Mouse (Mus musculus) ES-E14 (cell line): Measurements from ENCODE around the gene Nrg4.

Experiments used
- CHD2 ChIP-seq: IDR thresholded peaks from 2 replicates; pipeline ENCODE4 v1.6.1; 2014; ENCODE audit warnings: mild to moderate bottlenecking, low read depth, low read length, inconsistent platforms
- ZC3H11A ChIP-seq: IDR thresholded peaks from 2 replicates; pipeline ENCODE4 v1.6.1; 2012; ENCODE audit warnings: low read depth, mild to moderate bottlenecking, inconsistent platforms, low read length, borderline replicate concordance
- ZNF384 ChIP-seq: IDR thresholded peaks from 2 replicates; pipeline ENCODE4 v1.6.1; 2012; ENCODE audit warnings: low read depth, low read length, inconsistent platforms

DNA sequence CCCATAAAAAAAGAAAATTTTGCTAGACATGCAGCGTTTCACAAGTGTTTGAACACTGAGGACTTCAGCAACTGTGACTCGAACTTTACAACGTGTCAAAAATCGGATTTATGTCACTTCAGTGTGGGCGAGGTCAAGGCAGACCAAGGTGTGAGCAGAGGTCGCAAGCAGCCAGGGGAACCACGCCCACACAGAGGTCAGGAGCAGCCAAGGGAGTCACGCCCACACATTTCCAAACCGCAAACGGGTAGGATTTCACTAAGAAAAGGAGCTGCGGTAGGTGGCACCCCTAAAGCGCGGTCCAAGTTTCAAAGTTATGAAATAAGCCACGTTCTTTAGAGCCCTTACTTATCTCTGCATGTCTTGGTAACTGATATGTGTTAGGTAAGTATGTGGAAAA, 43.1 kb downstream of the Nrg4 start:
- TF ChIP-seq ZNF384 = no peak
- no peak for TF ChIP-seq ZC3H11A
- TF ChIP-seq CHD2 = no peak
